Mouse (Mus musculus): ENCODE results near the gene Fat3.

Gene Fat3

DNA sequence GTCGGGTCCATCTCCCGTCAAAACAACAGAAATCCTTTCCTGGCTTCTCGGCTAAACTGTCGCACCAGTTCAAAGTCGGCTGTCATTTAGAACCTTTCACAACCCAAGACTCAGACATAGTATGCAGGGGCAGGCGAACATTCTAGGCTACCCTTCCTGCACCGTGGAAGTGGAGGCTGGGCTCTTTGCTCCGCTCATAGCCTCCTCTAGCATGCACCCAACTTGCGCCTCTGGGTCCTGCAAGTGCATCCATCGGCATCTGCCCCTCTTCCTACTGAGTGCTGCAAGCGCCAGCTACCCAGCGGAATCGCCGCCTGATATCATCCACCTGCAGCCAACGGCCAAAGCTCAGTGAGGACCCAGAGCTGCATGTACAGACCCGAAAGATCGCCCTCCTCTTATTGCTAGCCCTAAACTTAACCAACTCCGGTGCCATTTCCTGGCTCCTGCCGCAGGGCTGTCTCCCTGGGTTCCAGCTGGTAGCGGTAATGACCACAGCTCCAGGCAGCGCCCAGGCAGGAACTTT lies at the start of gene Fat3:
Fat3 (minus strand) TSS at position 100 of the 526 bp plus-strand sequence.
- no peak for DNase-seq (ENCODE audit: low read depth)

DNA sequence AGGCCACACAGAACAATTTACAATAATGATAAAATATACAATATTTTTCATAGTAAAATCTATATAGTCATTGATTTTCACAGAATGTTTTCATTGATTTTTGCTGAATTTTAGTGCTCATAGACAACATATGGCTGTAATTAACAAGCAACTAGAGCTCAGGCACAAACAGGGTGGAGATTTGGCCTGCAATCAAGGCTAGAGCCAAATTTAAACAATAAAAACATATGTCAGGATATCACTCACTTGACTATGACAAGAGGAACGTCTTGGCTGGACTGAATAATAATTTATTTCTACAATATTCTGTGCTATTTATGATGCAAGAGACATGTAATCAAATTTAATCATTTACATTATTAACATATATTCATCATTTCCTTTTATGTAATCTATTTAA lies 31.8 kb upstream of the Fat3 start:
- no peak for DNase-seq (ENCODE audit: low read depth)

DNA sequence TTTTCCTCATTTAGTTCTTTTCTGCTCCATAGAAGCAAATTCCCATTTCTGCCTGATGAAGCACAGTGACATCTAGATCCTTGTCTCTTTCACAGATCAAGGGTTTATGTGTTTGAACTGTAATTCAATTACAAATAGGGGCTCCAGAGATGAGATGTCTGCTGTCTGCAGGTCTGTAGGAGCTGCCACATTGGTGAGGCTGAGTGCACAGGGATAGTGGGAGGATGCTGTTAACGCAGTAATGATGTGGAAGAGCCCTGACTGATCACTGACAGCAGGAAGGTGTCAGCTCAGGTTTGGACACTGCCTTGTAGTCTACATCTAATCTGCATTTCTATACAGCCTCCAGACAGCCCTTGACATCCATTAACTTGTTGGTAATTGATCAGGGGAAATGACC lies 16.5 kb upstream of the Fat3 start:
- no peak for DNase-seq (ENCODE audit: low read depth)

DNA sequence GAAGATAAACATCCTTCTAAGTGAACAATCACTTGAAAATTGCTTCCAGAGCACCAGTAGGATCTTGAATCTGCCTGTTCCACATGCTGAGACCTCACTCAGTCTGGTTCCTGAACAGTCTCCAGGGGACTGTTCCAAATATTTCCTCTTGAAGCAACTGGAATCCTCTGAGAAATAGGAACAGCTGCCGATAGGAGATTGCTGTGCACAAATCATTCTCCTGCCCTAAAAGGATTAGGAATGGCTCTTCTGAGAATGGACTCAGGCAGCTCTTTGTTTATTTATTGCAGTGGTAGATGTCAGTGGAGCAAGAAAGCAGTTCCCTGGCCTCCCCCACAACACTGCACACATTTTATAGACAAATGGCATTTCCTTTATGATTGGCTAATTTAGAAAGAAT lies 10.9 kb upstream of the Fat3 start:
- DNase-seq (ENCODE audit: low read depth): no peak

DNA sequence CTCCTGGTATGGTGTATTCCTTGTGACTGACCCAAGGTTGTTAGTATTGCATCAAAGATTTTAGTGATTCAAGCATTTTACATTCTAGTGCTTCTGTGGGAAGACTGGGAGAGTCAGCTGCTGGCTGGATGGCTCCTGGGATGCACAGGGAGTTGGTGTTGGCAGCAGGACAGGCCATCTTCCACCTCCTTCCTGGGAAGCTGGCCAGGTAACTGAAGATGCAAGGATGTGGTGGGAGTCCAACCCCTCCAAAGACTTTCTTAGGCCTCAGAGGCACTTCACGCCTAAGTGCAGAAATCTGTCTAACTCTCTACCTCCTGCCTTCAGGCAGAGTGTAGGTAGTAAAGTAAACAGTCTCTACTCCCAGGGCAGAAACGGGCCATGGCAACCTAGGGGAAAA lies 2.7 kb upstream of the Fat3 start:
- DNase-seq (ENCODE audit: low read depth): no peak

DNA sequence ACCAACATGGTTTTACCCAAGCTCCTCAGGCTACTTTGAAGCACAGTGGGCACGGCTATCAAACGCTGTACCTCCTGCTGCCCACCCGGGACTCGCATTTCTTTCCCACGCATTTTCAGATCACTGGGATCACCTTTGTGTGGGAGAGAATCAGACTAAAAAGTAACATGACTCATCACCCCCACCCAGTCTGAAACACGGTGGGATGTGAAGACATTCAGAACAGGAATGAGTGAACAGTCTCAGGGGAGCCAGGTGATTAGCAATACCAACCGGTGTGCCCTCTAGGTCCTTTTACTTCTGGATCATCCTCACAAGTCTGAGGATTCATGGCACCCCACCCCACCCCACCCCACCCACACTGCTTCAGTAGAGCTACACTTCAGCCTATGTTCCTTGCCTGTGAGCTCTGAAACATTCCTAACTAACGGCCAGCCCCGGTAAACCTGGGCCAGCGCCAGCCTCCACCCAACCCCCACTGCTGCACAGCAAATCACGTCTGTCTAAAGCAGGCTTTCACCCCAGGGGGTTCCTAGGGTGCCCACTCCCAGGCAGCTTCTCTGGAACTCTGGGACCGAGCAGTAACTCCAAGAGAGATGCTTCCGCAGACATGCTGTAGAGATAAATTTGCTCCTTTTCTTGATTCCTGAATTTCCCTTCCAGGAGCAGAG lies 1.7 kb upstream of the Fat3 start:
- no peak for DNase-seq (ENCODE audit: low read depth)

DNA sequence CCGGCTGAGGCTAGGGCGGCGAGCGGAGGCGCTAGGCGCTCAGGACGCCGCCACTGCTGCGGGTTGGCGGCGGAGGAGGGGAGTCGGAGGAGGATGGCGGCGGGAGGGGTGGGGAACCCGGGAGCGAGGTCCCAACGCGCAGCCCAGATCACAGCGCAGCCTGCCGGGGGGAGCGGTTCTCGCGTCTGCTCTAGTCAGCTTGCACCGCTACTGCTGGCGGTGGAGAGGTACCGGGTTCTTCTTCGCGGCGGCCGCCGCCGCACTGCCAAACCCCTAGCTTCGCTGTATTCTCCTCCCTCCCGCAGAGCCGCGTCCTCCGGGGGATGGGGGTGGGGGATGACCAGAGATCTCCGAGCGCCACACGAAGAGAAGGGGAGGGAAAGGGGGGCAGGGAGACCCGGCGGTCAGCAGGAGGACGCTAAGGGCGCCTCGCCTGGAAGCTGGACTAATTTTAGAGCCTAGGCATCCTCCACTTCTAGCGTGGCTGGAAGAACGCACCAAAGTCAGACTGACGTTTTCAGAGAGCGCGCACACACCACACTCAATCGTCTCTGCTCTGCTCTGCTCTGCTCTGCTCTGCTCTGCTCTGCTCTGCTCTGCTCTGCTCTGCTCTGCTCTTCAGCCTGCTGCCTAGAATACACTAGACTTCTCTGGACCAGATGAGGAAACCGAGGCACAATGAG lies 1.0 kb upstream of the Fat3 start:
- no peak for DNase-seq (ENCODE audit: low read depth)

DNA sequence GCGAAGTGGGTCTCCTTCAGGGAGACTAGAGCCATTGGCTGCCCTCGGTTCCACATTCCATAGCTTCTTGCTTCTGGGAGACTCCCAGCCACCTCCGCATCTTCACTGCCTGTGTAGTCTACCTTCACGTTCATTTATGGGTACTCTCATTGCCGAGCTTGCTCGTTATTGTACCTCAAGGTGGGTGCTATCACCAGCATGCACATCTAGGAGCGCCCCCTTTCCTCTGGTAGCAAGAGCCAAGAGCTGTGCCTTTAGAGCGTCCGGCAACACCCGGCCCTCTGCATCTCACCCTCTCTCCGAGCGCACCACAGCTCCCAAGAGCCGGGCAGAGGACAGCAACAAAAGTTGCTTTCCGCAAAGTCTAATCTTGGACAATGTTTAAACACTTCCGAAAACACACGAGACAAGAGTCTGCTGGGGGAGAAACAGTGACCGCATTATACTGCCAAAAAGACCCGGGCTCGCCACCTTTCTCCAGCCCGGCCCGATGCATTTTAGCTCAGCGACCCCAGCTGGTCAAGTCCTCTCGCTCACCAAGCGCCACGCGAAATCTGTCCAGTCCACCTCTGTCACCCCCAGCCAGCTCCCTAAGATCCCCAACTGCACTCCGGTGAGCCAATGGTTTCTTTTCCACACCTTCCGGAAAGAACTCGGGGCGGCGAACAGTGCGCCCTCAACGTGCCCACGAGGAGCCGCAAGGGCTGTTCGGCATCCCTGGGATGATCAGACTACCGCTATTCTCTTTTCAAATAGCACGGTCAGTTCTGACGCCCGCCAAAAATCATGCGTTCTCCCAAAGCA lies 501 bp downstream of the Fat3 start:
- no peak for DNase-seq (ENCODE audit: low read depth)

DNA sequence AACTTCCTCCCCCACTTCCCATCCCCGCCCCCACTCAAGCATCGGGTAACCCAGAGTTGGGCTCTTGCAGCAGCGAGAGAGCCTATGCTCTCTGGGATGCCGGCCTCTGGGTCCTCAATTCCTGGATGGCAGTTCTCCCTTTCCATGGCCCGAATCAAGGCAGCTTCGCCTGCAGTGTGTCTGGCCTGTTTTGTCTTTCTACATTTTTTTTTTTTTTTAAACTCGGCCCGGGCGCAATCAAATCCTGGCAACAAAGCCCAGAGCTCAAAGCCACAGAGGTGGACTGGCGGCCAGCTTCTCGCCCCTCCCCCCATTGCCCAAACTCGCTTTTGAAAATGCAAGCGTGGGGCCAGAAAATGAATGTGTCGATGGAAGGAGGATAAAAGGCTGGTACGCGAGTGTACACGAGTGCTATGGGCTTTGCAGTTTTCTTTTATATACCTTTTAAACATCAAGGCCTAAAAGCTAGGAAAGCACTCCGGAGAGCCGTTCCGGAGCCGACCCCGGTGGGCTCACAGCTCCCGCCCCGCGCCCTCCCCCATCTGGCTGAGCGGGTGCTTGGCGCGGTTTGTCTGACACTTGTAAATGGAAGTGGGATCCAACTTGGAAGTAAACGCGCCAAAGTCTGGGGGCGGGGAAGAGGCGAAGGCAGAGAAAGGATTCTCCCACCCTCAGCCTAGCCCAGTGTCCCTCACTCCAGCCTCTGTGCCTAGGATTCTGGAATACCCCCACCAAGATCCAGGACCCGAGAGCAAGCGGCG lies 1.3 kb downstream of the Fat3 start:
- DNase-seq (ENCODE audit: low read depth): no peak

DNA sequence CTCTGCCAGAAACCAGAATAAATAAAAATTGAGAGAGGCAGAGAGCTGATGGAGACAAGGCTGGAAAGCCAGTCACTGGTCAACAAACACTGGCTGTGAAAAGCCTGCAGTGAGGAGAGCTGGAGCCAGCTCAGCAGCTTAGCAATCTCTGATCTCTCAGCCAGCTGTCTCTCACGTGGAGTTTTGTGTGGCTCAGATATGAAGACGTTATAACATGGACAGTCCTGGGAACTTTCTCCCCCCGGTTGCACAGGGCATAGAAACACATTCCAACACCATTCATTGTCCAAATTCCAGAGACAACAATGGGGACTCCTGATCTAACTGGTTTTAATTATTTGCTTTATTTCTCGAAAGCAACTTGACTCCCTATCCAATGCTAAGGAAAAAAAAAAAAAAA lies 2.2 kb downstream of the Fat3 start:
- DNase-seq (ENCODE audit: low read depth): no peak

DNA sequence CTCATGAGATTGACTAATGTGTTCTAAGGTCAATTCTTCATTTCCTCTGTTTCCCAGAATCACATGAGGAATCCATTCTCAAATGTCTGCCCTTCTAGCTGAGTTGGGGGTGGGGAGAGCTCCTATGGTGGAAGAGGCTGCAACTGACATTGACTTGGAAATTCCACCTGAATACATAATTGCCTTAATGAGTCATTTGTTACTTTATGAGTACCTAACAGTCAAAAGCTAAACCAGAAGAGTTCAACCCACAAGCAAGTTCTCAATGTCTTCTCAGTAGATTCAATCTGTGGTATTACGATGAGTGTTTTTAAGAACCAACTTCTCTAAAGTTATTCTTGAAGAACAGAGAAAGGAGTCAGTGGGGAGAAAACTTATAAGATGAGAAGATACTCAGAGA lies 3.7 kb downstream of the Fat3 start:
- no peak for DNase-seq (ENCODE audit: low read depth)

DNA sequence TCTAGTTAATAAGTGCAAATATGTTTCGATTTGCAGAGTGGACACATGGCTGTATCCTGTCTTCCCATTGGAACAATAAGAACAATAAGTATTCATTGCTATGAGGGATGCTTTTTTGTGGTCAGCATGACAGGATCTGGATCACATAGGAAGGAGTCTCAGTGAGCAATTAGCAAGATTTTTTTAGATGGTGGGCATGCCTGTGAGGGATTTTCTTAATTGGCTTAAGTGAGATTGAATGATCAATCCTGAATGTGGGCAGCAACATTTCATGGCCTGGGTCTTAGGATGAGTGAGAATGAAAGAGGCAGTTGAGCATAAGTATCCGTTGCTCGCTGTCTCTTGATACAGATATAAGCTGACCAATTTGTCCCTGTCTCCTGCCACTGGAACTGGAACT lies 4.8 kb downstream of the Fat3 start:
- no peak for DNase-seq (ENCODE audit: low read depth)

DNA sequence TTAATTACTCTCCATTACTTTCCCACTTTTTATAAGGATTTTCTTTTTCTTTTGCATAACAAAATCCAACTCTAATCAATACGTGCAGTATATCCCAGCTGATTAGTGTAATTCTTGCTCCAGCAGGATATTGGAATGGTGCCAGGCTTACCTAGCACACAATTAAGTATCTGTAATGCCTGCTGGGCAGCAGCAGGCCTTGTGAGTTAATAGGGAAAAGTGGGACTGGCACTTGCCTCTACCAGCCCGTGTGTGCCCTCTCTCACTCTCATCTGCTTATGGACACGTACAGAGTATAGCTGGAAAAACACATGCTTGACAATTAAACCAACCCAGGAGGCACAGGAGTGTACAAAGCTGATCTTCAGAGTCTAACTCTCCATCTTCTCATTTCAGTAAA lies 11.4 kb downstream of the Fat3 start:
- DNase-seq (ENCODE audit: low read depth): no peak

DNA sequence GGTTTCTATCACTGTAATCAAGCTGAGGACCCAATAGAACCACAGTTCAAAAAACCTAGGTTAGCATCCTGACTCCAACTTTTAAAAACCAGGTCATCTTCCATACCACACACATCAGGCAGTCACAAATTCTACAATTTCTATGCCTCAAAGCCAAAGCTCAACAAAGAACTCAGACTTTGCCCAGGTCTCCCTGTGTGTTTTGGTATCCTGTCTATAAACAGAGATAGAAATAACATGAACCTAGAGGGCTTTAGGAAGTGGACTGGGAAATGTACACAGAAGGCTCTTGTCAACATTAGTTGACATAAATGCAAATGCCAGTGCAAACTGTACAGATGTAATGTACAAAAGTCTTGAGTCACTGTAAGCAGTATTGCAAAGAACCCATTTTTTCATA lies 13.5 kb downstream of the Fat3 start:
- DNase-seq (ENCODE audit: low read depth): no peak

DNA sequence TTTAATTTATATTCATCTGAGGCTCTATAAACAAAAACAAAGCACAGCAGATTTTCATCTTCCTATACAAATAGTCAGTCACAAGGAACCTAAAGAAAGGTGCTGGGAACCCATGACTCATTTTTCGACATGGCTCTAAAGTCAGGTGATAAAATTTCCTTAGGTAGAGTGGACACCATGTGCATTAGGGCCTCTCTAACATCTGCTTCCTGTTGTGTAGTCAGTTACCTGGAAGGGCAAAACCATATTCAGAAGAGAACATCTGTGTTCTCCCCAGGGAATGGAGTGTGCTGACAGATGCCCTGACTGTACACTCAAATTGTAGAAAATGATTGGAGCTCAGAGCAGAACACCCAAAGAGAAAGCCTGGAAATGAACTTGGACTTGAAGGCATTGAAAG lies 14.9 kb downstream of the Fat3 start:
- DNase-seq (ENCODE audit: low read depth): no peak

DNA sequence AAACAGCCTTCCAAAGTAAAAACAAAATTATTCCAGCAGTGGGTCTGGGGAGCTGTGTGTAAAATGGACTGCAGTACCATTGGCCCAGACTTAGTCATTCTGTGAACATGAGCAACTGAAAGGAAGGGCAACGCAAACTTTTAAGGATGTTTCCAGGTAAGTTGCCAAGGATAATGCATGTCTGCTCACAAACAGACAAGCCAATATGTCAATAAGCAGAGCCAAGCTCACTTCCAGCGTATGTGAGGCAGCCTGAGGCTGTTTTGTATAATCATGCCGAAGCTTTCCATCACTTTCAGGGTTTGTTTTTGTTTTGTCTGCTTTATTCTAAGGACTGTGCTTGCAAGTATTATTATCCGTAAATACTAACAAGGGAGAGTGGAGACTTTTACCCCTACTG lies 15.9 kb downstream of the Fat3 start:
- DNase-seq (ENCODE audit: low read depth): no peak

DNA sequence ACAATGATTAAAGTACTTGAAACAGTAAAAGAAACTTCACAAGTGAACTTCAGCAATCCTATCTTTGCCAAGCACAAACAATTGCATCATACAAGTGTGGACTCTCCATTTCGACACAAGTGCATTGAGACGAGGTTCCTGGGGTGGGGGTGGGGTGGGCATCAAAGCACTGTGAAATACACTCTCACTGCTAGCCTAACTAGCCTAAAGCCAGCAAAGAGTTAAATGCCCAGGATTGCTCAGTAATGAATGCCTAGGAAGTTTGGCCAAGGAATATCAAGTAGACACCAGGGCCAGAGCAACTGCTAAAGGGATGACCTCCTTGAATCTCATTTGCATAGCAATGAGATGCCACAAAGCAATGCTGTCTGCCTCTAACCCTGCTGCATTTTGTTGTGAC lies 16.3 kb downstream of the Fat3 start:
- no peak for DNase-seq (ENCODE audit: low read depth)

DNA sequence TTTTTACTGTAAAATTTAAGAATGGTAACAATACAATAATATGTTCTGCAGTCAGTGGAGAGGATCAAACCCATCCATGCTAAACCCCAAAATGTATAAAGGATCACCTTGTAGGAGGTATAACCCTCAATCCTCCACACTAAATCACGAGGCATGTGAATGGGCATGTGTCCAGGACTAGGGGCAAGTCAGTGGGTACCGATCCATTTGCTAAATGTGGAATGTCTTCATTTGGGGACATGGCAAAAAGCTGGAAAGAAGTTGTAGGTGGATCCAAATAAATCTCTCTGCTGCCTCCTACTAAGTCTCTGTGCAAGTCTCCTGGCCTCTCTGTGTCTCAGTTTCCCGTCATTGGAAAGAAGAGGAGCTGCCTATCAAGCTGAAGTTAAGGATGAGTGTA lies 39.6 kb downstream of the Fat3 start:
- DNase-seq (ENCODE audit: low read depth): no peak

DNA sequence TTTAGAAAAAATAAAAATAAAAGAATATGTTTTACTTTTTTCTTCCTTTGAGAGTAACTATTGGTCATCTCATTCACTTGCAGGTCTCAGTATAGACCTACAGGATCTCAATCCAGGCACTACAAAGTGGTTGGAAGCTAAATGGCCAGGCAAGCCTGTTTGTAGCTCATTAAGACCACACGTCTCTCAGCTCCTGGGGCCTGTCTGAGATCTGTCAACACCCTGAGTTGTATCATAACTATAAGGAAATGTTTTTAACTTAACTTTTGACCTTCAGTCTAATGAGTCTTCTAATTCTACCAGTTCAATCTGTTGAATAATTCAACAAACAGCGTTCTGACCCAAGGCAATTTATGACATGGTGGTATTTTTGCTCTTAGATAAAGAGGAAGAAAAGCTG lies 40.5 kb downstream of the Fat3 start:
- no peak for DNase-seq (ENCODE audit: low read depth)

DNA sequence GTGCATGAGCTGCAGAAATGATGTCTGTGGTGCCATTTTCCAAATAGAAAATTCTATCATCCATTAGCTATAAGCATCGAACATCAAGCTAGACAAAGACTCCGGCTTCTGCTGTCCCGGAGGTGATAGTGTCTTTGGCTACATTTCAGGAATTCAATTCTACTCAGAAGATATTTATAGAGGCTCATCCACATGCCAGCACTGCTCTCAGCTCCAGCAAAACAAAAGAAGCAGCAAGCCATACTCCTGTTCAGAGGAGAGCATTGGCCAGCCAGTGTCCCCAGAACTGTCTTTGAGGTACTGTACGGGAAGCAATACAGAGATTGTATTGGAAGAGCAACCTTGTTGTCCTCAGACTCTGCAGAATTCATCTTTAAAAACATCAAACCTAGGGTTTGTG lies 59.2 kb downstream of the Fat3 start:
- DNase-seq (ENCODE audit: low read depth): no peak

DNA sequence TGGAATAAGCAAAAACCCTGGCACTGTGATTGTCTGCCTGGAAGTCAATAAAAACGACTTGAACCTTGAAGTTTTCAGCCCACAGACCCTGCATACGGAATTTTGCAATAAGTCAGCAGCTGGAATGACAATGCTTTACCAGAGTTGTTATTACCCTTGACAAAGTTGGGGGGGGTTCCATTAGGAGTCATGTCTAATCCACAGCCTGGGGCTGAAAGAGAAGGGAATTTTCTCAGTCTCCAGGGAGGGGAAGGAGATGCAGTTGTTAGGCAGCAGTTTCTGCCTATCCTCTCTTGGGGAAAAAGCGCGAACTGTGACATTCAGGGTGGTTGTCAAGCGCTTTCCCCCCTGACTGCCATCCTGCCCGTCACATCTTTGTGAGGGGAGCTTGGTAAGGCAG lies 60.4 kb downstream of the Fat3 start:
- no peak for DNase-seq (ENCODE audit: low read depth)

DNA sequence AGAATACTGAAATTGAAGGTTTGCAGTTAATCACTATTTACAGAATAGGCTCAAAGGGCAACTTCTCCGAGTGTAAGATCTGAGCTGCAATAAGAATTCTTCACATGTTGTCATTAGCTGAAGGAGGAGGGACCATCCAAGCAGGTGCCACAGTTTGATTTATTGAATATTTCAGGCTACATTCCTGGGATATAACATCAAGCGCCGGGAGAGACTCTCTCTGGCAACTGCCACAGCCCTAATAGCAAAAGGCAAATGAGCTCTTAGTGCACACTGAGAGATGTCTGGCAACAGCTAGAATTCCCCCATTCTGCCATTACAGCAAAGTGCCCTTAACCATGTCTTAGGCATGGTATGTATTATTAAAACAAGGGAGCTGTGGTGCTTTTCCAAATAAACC lies 61.1 kb downstream of the Fat3 start:
- no peak for DNase-seq (ENCODE audit: low read depth)

Data from naive thymus-derived CD4-positive, alpha-beta T cell, adult 2 months (primary cell).